Mouse (Mus musculus) thymus, adult 2 months (tissue): Measurements from ENCODE around the gene Amhr2. TPM values are rescaled to one million over a fixed set of nuclear protein-coding genes. Genes with fewer than 3 reads are reported as not detected.

ENCODE experiments used
- DNase-seq: peaks from one replicate; pipeline ENCODE4 v3.0.0; 2021
- H3K27ac ChIP-seq: fragments of 200-500 bp; 2 replicates; pipeline ENCODE4 v1.5.1; 2012; ENCODE audit warnings: low read length, control low read depth; ENCODE audit not compliant: control insufficient read depth, insufficient read depth
- H3K27me3 ChIP-seq: fragments of 200-500 bp; 2 replicates; pipeline ENCODE4 v1.6.1; 2012; ENCODE audit warnings: mild to moderate bottlenecking, low read length, moderate library complexity, mixed read lengths; ENCODE audit not compliant: control insufficient read depth, insufficient read depth
- H3K36me3 ChIP-seq: fragments of 200-500 bp; 2 replicates; pipeline ENCODE4 v1.6.1; 2012; ENCODE audit warnings: mild to moderate bottlenecking, low read length, moderate library complexity; ENCODE audit not compliant: control insufficient read depth, insufficient read depth
- H3K4me1 ChIP-seq: fragments of 200-500 bp; replicated peaks from 2 replicates; pipeline ENCODE4 v1.6.1; 2012; ENCODE audit warnings: low read length; ENCODE audit not compliant: control insufficient read depth, insufficient read depth
- H3K4me3 ChIP-seq: fragments of 200-500 bp; 2 replicates; pipeline ENCODE4 v1.5.1; 2012; ENCODE audit warnings: mild to moderate bottlenecking, low read length, control low read depth, moderate library complexity; ENCODE audit not compliant: control insufficient read depth, insufficient read depth
- CTCF ChIP-seq: fragments of 200-500 bp; IDR thresholded peaks from 2 replicates; pipeline ENCODE4 v1.5.1; 2012; ENCODE audit warnings: mild to moderate bottlenecking, control low read depth, low read length, moderate library complexity, borderline replicate concordance; ENCODE audit not compliant: control insufficient read depth, poor library complexity, insufficient read depth; ENCODE audit errors: extremely low read depth
- POLR2A ChIP-seq: fragments of 200-500 bp; IDR thresholded peaks from 2 replicates; pipeline ENCODE4 v1.6.1; 2012; ENCODE audit warnings: mild to moderate bottlenecking, low read length, control low read depth, moderate library complexity; ENCODE audit not compliant: control insufficient read depth, poor library complexity, insufficient read depth; ENCODE audit errors: extremely low read depth
- WGBS: fragments of 180-500 bp; shearing (Covaris S2); methylation state at CpG from one replicate; pipeline ENCODE4 v1.1.7; 2018; 5-methylcytosine and 5-hydroxymethylcytosine counted together
- polyA plus RNA-seq: library from polyadenylated mRNA; depleted of rRNA; stranded (reverse); fragments of >200 nt; gene quantifications from 2 replicates; pipeline ENCODE4 v1.2.3, GENCODE M21; 2012

Amhr2 gene
- polyA plus RNA-seq, 1 experiment, result 1.7 TPM

- Histone ChIP-seq H3K4me1 (no peaks in the 10 kb centered on the region), H3K27me3 (no peaks in the 10 kb centered on the region), H3K4me3 (peak within 1 kb of the TSS; percentile 78), H3K36me3 (peaks cover 19% of the 10 kb centered on the region), H3K27ac (peak within 1 kb of the TSS; percentile 82)
- 0 out of 2 replicates have a peak, but pooled peaks have one; percentile 47 for TF ChIP-seq POLR2A
- peak; percentile 91; the same call in 1 of the 2 replicates for TF ChIP-seq CTCF
- 1% methylated on average over 31 of the region's 40 CpGs for WGBS
- peak; percentile 94 for DNase-seq
Measured at GRCm38 (mm10) chr15:102470183-102470604, 25.0 kb downstream of the Amhr2 start, which contains the start of gene Pcbp2. Gene Pcbp2, plus strand, starts transcription at chr15:102470539.

GRCm38 (mm10) chr15:102470605-102471294 is 25.6 kb downstream of the Amhr2 start:
- H3K27ac ChIP-seq, result peak overlapping the region; percentile 82
- TF ChIP-seq CTCF (0 out of 2 replicates have a peak, but pooled peaks have one; percentile 17), POLR2A (0 out of 2 replicates have a peak, but pooled peaks have one; percentile 8)
- WGBS, result 1% methylated on average over 52 of the region's 67 CpGs
- H3K4me1 ChIP-seq, result no peaks in the 10 kb centered on the region
- peak; percentile 75 for DNase-seq
- no peaks in the 10 kb centered on the region for H3K27me3 ChIP-seq
- peak overlapping the region; percentile 78 for H3K4me3 ChIP-seq
- H3K36me3 ChIP-seq, result peaks cover 24% of the 10 kb centered on the region

- WGBS, result under 1% methylated on average over 10 of the region's 10 CpGs
- Histone ChIP-seq H3K27me3 (no peaks in the 10 kb centered on the region), H3K36me3 (peaks cover 30% of the 10 kb centered on the region), H3K4me1 (no peaks in the 10 kb centered on the region), H3K27ac (no peak overlapping the region; the same call in 1 of the 2 replicates), H3K4me3 (peak overlapping the region; percentile 78)
- TF ChIP-seq POLR2A (no peak), CTCF (no peak)
- DNase-seq, result no peak
Measured at GRCm38 (mm10) chr15:102471295-102471645, 26.1 kb downstream of the Amhr2 start.

GRCm38 (mm10) chr15:102471727-102472126 is 26.6 kb downstream of the Amhr2 start:
- no peak for DNase-seq
- Histone ChIP-seq H3K4me3 (no peak overlapping the region), H3K4me1 (no peaks in the 10 kb centered on the region), H3K27me3 (no peaks in the 10 kb centered on the region), H3K27ac (no peak overlapping the region), H3K36me3 (peaks cover 34% of the 10 kb centered on the region)
- TF ChIP-seq CTCF (no peak), POLR2A (no peak)

- Histone ChIP-seq H3K4me1 (no peaks in the 10 kb centered on the region), H3K36me3 (peaks cover 49% of the 10 kb centered on the region), H3K4me3 (no peak overlapping the region), H3K27ac (no peak overlapping the region), H3K27me3 (no peaks in the 10 kb centered on the region)
- TF ChIP-seq CTCF (no peak), POLR2A (no peak)
- WGBS, result 84% methylated on average over 2 of the region's 2 CpGs
- DNase-seq, result no peak
Measured at GRCm38 (mm10) chr15:102473246-102473645, 28.1 kb downstream of the Amhr2 start.

GRCm38 (mm10) chr15:102474520-102474919 is 29.4 kb downstream of the Amhr2 start:
- no peak for TF ChIP-seq POLR2A
- TF ChIP-seq CTCF, result no peak
- Histone ChIP-seq H3K4me3 (no peak overlapping the region), H3K4me1 (no peaks in the 10 kb centered on the region), H3K36me3 (peaks cover 62% of the 10 kb centered on the region), H3K27me3 (no peaks in the 10 kb centered on the region), H3K27ac (no peak overlapping the region)
- no peak for DNase-seq
- 91% methylated on average over 2 of the region's 2 CpGs for WGBS

GRCm38 (mm10) chr15:102483136-102483535 is 38.0 kb downstream of the Amhr2 start:
- no peaks in the 10 kb centered on the region for H3K27me3 ChIP-seq
- H3K27ac ChIP-seq, result no peak overlapping the region
- no peak for TF ChIP-seq POLR2A
- TF ChIP-seq CTCF, result no peak
- no peak overlapping the region for H3K4me3 ChIP-seq
- WGBS, result 97% methylated on average over 3 of the region's 3 CpGs
- no peaks in the 10 kb centered on the region for H3K4me1 ChIP-seq
- no peak for DNase-seq
- H3K36me3 ChIP-seq, result peaks cover 92% of the 10 kb centered on the region
